ENCODE assay signal across 13 mouse cellular contexts in genomic region chr8:19908841-19909321, GRCm38 (mm10). TPM values are rescaled to one million over a fixed set of nuclear protein-coding genes. Genes with fewer than 3 reads are reported as not detected.
"Had no signal": no experiment of that assay in that cellular context is flagged by ENCODE, and none has a peak within 500 bp of the region (broad histone marks: within the 10 kb centered on the region; RNA-seq: fewer than 3 reads in every experiment).

No protein-coding gene starts in this region.

RNA-seq across cellular contexts. Expression of gene Gm31371, which starts 5.7 kb away (rescaled TPM):
- total RNA-seq: monocyte, adult 5-6 weeks; neutrophil, adult 5-6 weeks had no signal
- polyA plus RNA-seq: inflammation-experienced regulatory T-cells, adult 6 months; intestine, postnatal 0 days; kidney, embryonic 14.5 days; limb, embryonic 10.5 days; liver, embryonic 11.5 days; liver, embryonic 15.5 days; lung, embryonic 14.5 days; macrophage; midbrain, embryonic 11.5 days; midbrain, embryonic 15.5 days; neural tube, embryonic 12.5 days had no signal
